Mouse (Mus musculus) bone marrow macrophage, adult 2 months (primary cell): Measurements from ENCODE around the gene Fbxo44.

Experiments used
- CTCF ChIP-seq: IDR thresholded peaks from 2 replicates; pipeline ENCODE4 v1.5.1; 2012; ENCODE audit warnings: low read depth, mild to moderate bottlenecking, low read length, moderate library complexity
- POLR2A ChIP-seq: IDR thresholded peaks from 2 replicates; pipeline ENCODE4 v1.6.1; 2012; ENCODE audit warnings: mild to moderate bottlenecking, low read depth, low read length, borderline replicate concordance

DNA sequence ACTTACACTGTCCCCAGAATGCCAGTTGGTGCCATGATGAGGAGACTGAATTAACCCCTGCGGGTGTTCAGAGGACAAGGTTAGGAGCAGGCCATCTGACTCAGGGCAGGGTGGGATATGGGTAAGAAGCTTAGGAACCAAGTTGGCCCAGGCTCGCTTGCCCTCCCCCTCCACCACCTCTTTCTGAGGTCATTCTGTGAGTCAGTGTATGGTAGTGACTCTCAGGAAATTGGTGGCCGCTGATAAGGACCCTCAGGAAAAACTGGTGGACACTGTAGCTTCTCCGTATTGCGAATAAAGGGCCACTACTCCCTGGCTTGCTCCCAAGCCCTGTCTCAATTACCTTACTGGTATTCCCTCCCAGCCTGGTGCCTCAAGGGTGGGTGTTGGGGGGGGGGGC lies 51.1 kb downstream of the Fbxo44 start:
- no peak for TF ChIP-seq POLR2A
- no peak for TF ChIP-seq CTCF
